Mouse (Mus musculus) layer of hippocampus, postnatal 14 days (tissue): ENCODE results near the gene Gm17334. TPM values are rescaled to one million over a fixed set of nuclear protein-coding genes. Genes with fewer than 3 reads are reported as not detected.
A peak's percentile ranks its signal among the peaks of the same experiment; 100 is the strongest.

Experiments
- DNase-seq, 2 experiments: peaks; one replicate each; pipeline ENCODE4 v3.0.0; 2021 to 2022; ENCODE audit warnings: low spot score in 2 of 2, mixed read lengths in 1 of 2
- microRNA-seq, 2 experiments: library from miRNA; unstranded; fragments of <30 nt; microRNA quantifications; one replicate each; pipeline ENCODE4 v1.2.0; 2021
- total RNA-seq, 2 experiments: library from RNA; stranded (reverse); gene quantifications; 2 replicates each; pipeline ENCODE4 v1.2.3; 2021

The Gm17334 gene
- total RNA-seq, 2 experiments from 2014 or later = 0.62 TPM; not detected in 1

- no peak for DNase-seq
Observed at GRCm38 (mm10) chr11:53748614-53749013, 24.4 kb downstream of the Gm17334 start.

DNA sequence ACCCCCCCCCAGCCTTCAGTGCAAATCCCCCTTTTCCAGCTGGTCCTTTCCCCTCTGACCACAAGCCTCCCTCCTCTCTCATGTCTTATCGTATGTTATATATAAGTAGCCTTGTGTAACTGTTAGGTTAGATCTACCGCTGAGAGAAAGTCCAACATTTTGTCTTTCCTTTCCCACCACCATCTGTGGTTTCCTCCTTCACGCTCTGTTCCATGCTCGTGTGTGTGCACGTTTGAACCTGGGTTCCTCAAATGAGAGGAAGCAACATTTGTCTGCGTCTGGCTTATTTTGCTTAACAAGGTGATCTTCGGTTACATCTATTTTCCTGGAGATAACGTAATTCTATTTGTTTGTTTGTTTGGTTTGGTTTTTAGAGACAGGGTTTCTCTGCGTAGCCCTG, 25.0 kb downstream of the Gm17334 start:
- DNase-seq = no peak

- no peak for DNase-seq
Observed at GRCm38 (mm10) chr11:53745260-53745659, 27.7 kb downstream of the Gm17334 start.

- DNase-seq = no peak
Observed at GRCm38 (mm10) chr11:53742353-53742752, 30.6 kb downstream of the Gm17334 start.

GRCm38 (mm10) chr11:53737573-53737946, 35.4 kb downstream of the Gm17334 start:
- peak; percentile 41 to 69 for DNase-seq

DNA sequence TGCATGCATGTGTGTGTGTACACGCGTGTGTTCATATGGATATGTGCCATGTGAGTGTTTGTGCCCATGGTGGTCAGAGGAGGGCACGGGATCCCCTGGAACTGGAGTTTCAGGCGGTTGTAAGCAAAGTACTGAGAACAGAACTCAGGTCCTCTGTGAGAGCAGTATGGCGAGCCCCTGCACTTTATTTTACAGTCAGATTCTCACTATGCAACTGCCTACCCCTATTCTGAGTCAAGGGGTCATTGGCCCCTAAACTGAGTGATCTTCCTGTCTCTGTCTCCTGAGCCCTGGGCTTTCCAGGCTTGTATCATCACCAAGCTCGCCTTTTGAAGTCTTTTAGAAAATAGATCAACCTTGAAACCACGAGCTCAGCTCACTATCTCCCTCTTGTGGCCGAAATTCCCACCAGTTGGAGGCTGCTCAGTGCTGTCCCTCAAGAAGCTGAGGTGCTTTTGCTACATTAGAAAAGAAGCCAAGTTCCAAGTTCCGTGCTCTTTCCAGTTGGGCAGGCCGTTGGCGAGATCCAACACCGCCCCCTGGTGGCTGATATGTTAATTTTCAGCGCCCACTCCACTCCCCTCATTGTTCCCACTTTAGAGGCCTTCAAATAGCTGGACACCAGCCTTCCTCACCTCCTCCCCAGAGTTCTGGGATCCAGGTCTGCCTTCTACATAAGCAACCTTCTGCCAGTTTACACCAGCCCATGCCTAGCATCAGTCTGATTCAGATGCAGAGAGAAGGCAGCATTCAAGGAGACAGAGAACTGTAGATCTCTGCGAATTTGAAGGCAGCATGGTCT, 36.0 kb downstream of the Gm17334 start:
- DNase-seq = peak; percentile 55 to 67

- DNase-seq = peak; percentile 57 to 78
Observed at GRCm38 (mm10) chr11:53735682-53736245, 37.2 kb downstream of the Gm17334 start.

GRCm38 (mm10) chr11:53734970-53735681, 37.9 kb downstream of the Gm17334 start:
- no peak for DNase-seq

GRCm38 (mm10) chr11:53734431-53734830, 38.6 kb downstream of the Gm17334 start:
- DNase-seq = no peak

GRCm38 (mm10) chr11:53733824-53734223, 39.2 kb downstream of the Gm17334 start:
- DNase-seq = no peak

DNA sequence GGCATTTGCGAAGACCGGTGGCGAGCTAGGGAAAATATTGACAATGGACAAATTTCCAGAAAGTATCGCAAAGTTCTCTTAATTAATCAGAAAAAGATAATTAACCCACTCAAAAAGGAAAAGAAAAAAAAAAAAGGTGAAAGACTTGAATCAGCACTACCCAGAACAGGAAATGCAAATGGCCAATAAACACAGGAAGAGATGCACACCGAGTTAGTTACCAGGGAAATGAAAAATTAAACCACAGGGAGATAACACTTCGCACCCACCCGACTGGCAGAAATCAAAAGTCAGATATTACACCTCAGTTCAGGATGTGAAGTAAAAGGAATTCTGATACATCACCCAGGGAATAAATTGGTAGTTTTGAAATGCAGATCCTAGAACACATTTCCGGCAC, 40.7 kb downstream of the Gm17334 start:
- DNase-seq = no peak

DNA sequence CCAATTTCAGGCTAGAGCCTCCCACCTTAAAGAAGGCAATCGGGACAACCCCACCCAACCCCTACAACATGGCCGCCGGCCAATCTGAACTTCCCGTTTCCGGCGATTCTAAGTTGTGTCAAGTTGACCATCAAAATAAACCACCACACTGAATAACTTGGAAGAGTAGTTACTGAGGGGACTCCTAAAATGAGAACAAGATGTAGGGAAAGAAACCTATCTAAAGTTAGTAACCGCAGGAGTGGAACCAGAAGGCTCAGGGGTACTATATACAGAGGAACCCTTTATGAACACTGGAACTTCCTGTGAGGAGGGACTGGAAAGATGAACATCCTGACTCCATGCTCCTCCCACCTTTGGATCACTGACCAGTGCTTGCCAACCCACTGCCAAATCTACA, 41.5 kb downstream of the Gm17334 start:
- no peak for DNase-seq

Small RNA genes within 50 kb of the gene (microRNA-seq; reads per million reads assigned to microRNA genes)
- gene Mir7671 = 0 reads per million in 2 experiments

Other genes with a start within 250 kb of the Gm17334 start
- 100 to 1,000 TPM; 140 to 149 TPM for gene Kif3a, start 205.8 kb downstream of the Gm17334 start, total RNA-seq
- not detected for gene Il4, start 154.5 kb downstream of the Gm17334 start, total RNA-seq
- gene Il13, start 138.5 kb downstream of the Gm17334 start, total RNA-seq = not detected
- gene Rad50, start 65.9 kb downstream of the Gm17334 start, total RNA-seq = 10 to 100 TPM in 1 of 2 experiments, 1 to 10 TPM in 1; 9.0 to 10.5 TPM
- gene Il5, start 52.4 kb downstream of the Gm17334 start, total RNA-seq = not detected
- gene Irf1, start 3.2 kb downstream of the Gm17334 start, total RNA-seq = 1 to 10 TPM; 4.9 to 7.7 TPM
- 1 to 10 TPM; 2.4 to 4.1 TPM for gene Gm12216, start 86.1 kb upstream of the Gm17334 start, total RNA-seq
- gene Slc22a5, start 118.5 kb upstream of the Gm17334 start, total RNA-seq = 10 to 100 TPM; 12.4 to 13.5 TPM
- 1 to 10 TPM; 2.9 to 4.2 TPM for gene Slc22a21, start 207.1 kb upstream of the Gm17334 start, total RNA-seq